Mouse (Mus musculus) kidney, adult 2 months (tissue): Measurements from ENCODE around the gene Fbxl17. TPM values are rescaled to one million over a fixed set of nuclear protein-coding genes. Genes with fewer than 3 reads are reported as not detected.

Source experiments
- DNase-seq: peaks from one replicate; pipeline ENCODE4 v3.0.0; 2021
- H3K27ac ChIP-seq: fragments of 200-500 bp; 2 replicates; pipeline ENCODE4 v1.5.1; 2012; ENCODE audit warnings: low read depth, low read length, control low read depth, inconsistent platforms; ENCODE audit not compliant: insufficient read depth
- H3K27me3 ChIP-seq: fragments of 200-500 bp; replicated peaks from 2 replicates; pipeline ENCODE4 v1.6.1; 2012; ENCODE audit warnings: mild to moderate bottlenecking, moderate library complexity, low read length, inconsistent platforms; ENCODE audit not compliant: control insufficient read depth, insufficient read depth
- H3K36me3 ChIP-seq: fragments of 200-500 bp; 2 replicates; pipeline ENCODE4 v1.6.1; 2012; ENCODE audit warnings: mild to moderate bottlenecking, moderate library complexity, low read length, inconsistent platforms; ENCODE audit not compliant: control insufficient read depth, insufficient read depth
- H3K4me1 ChIP-seq: fragments of 200-500 bp; 2 replicates; pipeline ENCODE4 v1.6.1; 2011; ENCODE audit warnings: low read length; ENCODE audit not compliant: control insufficient read depth, insufficient read depth
- H3K4me3 ChIP-seq: fragments of 200-500 bp; 2 replicates; pipeline ENCODE4 v1.5.1; 2011; ENCODE audit warnings: mild to moderate bottlenecking, low read depth, low read length, control low read depth; ENCODE audit not compliant: insufficient read depth
- CTCF ChIP-seq: fragments of 200-500 bp; conservative IDR thresholded peaks from 2 replicates; pipeline ENCODE4 v1.5.1; 2011; ENCODE audit warnings: low read depth, mild to moderate bottlenecking, control low read depth, low read length, moderate library complexity, mixed read lengths; ENCODE audit not compliant: insufficient read depth, insufficient read length
- POLR2A ChIP-seq: fragments of 200-500 bp; IDR thresholded peaks from one replicate; pipeline ENCODE4 v1.6.1; 2011; ENCODE audit warnings: low read depth, low read length, control low read depth
- WGBS: fragments of 180-500 bp; shearing (Covaris S2); methylation state at CpG from one replicate; pipeline ENCODE4 v1.1.7; 2018; 5-methylcytosine and 5-hydroxymethylcytosine counted together
- polyA plus RNA-seq: library from polyadenylated mRNA; depleted of rRNA; stranded (reverse); fragments of >200 nt; gene quantifications from 2 replicates; pipeline ENCODE4 v1.2.3, GENCODE M21; 2012

Fbxl17 gene
- polyA plus RNA-seq, 1 experiment = 10.2 TPM

- TF ChIP-seq CTCF (no peak), POLR2A (no peak)
- no peak overlapping the region for H3K4me3 ChIP-seq
- H3K27me3 ChIP-seq = no peaks in the 10 kb centered on the region
- peaks cover 48% of the 10 kb centered on the region for H3K4me1 ChIP-seq
- no peaks in the 10 kb centered on the region for H3K36me3 ChIP-seq
- H3K27ac ChIP-seq = no peak overlapping the region
- 37% methylated on average over 7 of the region's 7 CpGs for WGBS
- DNase-seq = peak; percentile 58
Observed at GRCm38 (mm10) chr17:63493876-63494580, 5.8 kb downstream of the Fbxl17 start.

- H3K27ac ChIP-seq = peak overlapping the region; percentile 84
- peak overlapping the region; percentile 16; the same call in 1 of the 2 replicates for H3K4me3 ChIP-seq
- DNase-seq = peak; percentile 47
- WGBS = 19% methylated on average over 5 of the region's 5 CpGs
- peak; percentile 54 for TF ChIP-seq CTCF
- TF ChIP-seq POLR2A = no peak
- no peaks in the 10 kb centered on the region for H3K27me3 ChIP-seq
- H3K4me1 ChIP-seq = peaks cover 47% of the 10 kb centered on the region
- H3K36me3 ChIP-seq = no peaks in the 10 kb centered on the region
Observed at GRCm38 (mm10) chr17:63493274-63493673, 6.5 kb downstream of the Fbxl17 start.

GRCm38 (mm10) chr17:63492665-63493273, 7.0 kb downstream of the Fbxl17 start:
- Histone ChIP-seq H3K27me3 (no peaks in the 10 kb centered on the region), H3K4me3 (peak overlapping the region; percentile 16), H3K36me3 (no peaks in the 10 kb centered on the region), H3K27ac (peak overlapping the region; percentile 84), H3K4me1 (peaks cover 50% of the 10 kb centered on the region)
- 57% methylated on average over 8 of the region's 8 CpGs for WGBS
- TF ChIP-seq CTCF (no peak), POLR2A (no peak)
- peak; percentile 32 for DNase-seq

GRCm38 (mm10) chr17:63489525-63489924, 10.3 kb downstream of the Fbxl17 start:
- no peak for TF ChIP-seq POLR2A
- 0 out of 2 replicates have a peak, but pooled peaks have one; percentile 12 for TF ChIP-seq CTCF
- DNase-seq = peak; percentile 76
- Histone ChIP-seq H3K4me3 (no peak overlapping the region), H3K27ac (no peak overlapping the region), H3K4me1 (peaks cover 36% of the 10 kb centered on the region), H3K36me3 (peaks cover 2% of the 10 kb centered on the region; the same call in 1 of the 2 replicates), H3K27me3 (no peaks in the 10 kb centered on the region)
- 52% methylated on average over 4 of the region's 4 CpGs for WGBS

GRCm38 (mm10) chr17:63467866-63468265, 32.0 kb downstream of the Fbxl17 start:
- Histone ChIP-seq H3K27ac (no peak overlapping the region), H3K27me3 (no peaks in the 10 kb centered on the region), H3K4me3 (no peak overlapping the region), H3K4me1 (0 out of 2 replicates have a peak, but pooled peaks cover 1% of the 10 kb centered on the region), H3K36me3 (no peaks in the 10 kb centered on the region)
- WGBS = 8% methylated on average over 6 of the region's 6 CpGs
- TF ChIP-seq CTCF = peak; percentile 92
- TF ChIP-seq POLR2A = no peak
- peak; percentile 67 for DNase-seq

GRCm38 (mm10) chr17:63465239-63465638, 34.6 kb downstream of the Fbxl17 start:
- no peaks in the 10 kb centered on the region for H3K27me3 ChIP-seq
- no peak overlapping the region for H3K27ac ChIP-seq
- 0 out of 2 replicates have a peak, but pooled peaks cover 3% of the 10 kb centered on the region for H3K4me1 ChIP-seq
- TF ChIP-seq CTCF (no peak), POLR2A (no peak)
- no peaks in the 10 kb centered on the region for H3K36me3 ChIP-seq
- 36% methylated on average over 1 of the region's 1 CpGs for WGBS
- no peak overlapping the region for H3K4me3 ChIP-seq
- DNase-seq = no peak

- no peaks in the 10 kb centered on the region for H3K36me3 ChIP-seq
- no peak overlapping the region for H3K27ac ChIP-seq
- 40% methylated on average over 7 of the region's 7 CpGs for WGBS
- no peaks in the 10 kb centered on the region for H3K27me3 ChIP-seq
- H3K4me1 ChIP-seq = 0 out of 2 replicates have a peak, but pooled peaks cover 3% of the 10 kb centered on the region
- DNase-seq = no peak
- H3K4me3 ChIP-seq = no peak overlapping the region
- TF ChIP-seq POLR2A = no peak
- TF ChIP-seq CTCF = no peak
Observed at GRCm38 (mm10) chr17:63462512-63462911, 37.3 kb downstream of the Fbxl17 start.
